Mouse (Mus musculus): ENCODE data around the gene Anks6. TPM values are rescaled to one million over a fixed set of nuclear protein-coding genes. Genes with fewer than 3 reads are reported as not detected.

Anks6 gene
- polyA plus RNA-seq, 2 experiments = 0.05 to 0.23 TPM

GRCm38 (mm10) chr4:47046974-47047373 lies 10.3 kb downstream of the Anks6 start:
- H3K4me1 ChIP-seq (replicated peaks; ENCODE audit: control insufficient read depth in 2 of 2, insufficient read depth in 2 of 2, low read length in 1 of 2) = no peaks in the 10 kb centered on the region
- H3K4me2 ChIP-seq (ENCODE audit: low read depth) = no peak overlapping the region
- H3K9me3 ChIP-seq (ENCODE audit: control insufficient read depth, low read length) = no peaks in the 10 kb centered on the region
- no peak for TF ChIP-seq EP300 (IDR thresholded peaks at IDR 0.05; ENCODE audit: low read depth)
- TF ChIP-seq CTCF (IDR thresholded peaks at IDR 0.05; ENCODE audit: low read depth) = peak; percentile 38; the same call in 1 of the 2 replicates
- no peak for ATAC-seq (ENCODE audit: insufficient read depth)
- no peak for DNase-seq (ENCODE audit: low read depth in 3 of 3, low spot score in 3 of 3)
- H3K27me3 ChIP-seq (ENCODE audit: control insufficient read depth, insufficient read depth, low read length) = peaks cover 2% of the 10 kb centered on the region; the same call in 1 of the 2 replicates
- no peaks in the 10 kb centered on the region for H3K36me3 ChIP-seq (replicated peaks; ENCODE audit: control insufficient read depth, insufficient read depth, low read depth)
- H3K9ac ChIP-seq (replicated peaks) = no peak overlapping the region
- no peak overlapping the region for H3K27ac ChIP-seq
- 64% methylated on average over 6 of the region's 6 CpGs for WGBS (ENCODE audit: insufficient replicate concordance)
- no peak overlapping the region for H3K4me3 ChIP-seq (ENCODE audit: insufficient read depth in 1 of 2, low read depth in 2 of 2, low read length in 2 of 2)

GRCm38 (mm10) chr4:47043866-47044265 lies 13.4 kb downstream of the Anks6 start:
- ATAC-seq (ENCODE audit: insufficient read depth) (no peak), DNase-seq (ENCODE audit: low read depth in 3 of 3, low spot score in 3 of 3) (no peak)
- no peaks in the 10 kb centered on the region for H3K27me3 ChIP-seq (ENCODE audit: control insufficient read depth, insufficient read depth, low read length)
- H3K9ac ChIP-seq (replicated peaks) = no peak overlapping the region
- no peak for TF ChIP-seq EP300 (IDR thresholded peaks at IDR 0.05; ENCODE audit: low read depth)
- no peak for TF ChIP-seq CTCF (IDR thresholded peaks at IDR 0.05; ENCODE audit: low read depth)
- no peaks in the 10 kb centered on the region for H3K4me1 ChIP-seq (replicated peaks; ENCODE audit: control insufficient read depth in 2 of 2, insufficient read depth in 2 of 2, low read length in 1 of 2)
- no peak overlapping the region for H3K4me2 ChIP-seq (ENCODE audit: low read depth)
- 63% methylated on average over 9 of the region's 9 CpGs for WGBS (ENCODE audit: insufficient replicate concordance)
- no peaks in the 10 kb centered on the region for H3K36me3 ChIP-seq (replicated peaks; ENCODE audit: control insufficient read depth, insufficient read depth, low read depth)
- no peaks in the 10 kb centered on the region for H3K9me3 ChIP-seq (ENCODE audit: control insufficient read depth, low read length)
- no peak overlapping the region for H3K27ac ChIP-seq
- H3K4me3 ChIP-seq (ENCODE audit: insufficient read depth in 1 of 2, low read depth in 2 of 2, low read length in 2 of 2) = no peak overlapping the region

GRCm38 (mm10) chr4:47039586-47039985 lies 17.6 kb downstream of the Anks6 start:
- Histone ChIP-seq H3K36me3 (replicated peaks; ENCODE audit: control insufficient read depth, insufficient read depth, low read depth) (no peaks in the 10 kb centered on the region), H3K9me3 (ENCODE audit: control insufficient read depth, low read length) (no peaks in the 10 kb centered on the region), H3K27me3 (ENCODE audit: control insufficient read depth, insufficient read depth, low read length) (no peaks in the 10 kb centered on the region), H3K27ac (no peak overlapping the region), H3K4me3 (ENCODE audit: insufficient read depth in 1 of 2, low read depth in 2 of 2, low read length in 2 of 2) (no peak overlapping the region), H3K9ac (replicated peaks) (no peak overlapping the region), H3K4me2 (ENCODE audit: low read depth) (no peak overlapping the region), H3K4me1 (replicated peaks; ENCODE audit: control insufficient read depth in 2 of 2, insufficient read depth in 2 of 2, low read length in 1 of 2) (no peaks in the 10 kb centered on the region)
- no peak for ATAC-seq (ENCODE audit: insufficient read depth)
- TF ChIP-seq EP300 (IDR thresholded peaks at IDR 0.05; ENCODE audit: low read depth) = no peak
- no peak for TF ChIP-seq CTCF (IDR thresholded peaks at IDR 0.05; ENCODE audit: low read depth)
- 72% methylated on average over 10 of the region's 10 CpGs for WGBS (ENCODE audit: insufficient replicate concordance)
- no peak for DNase-seq (ENCODE audit: low read depth in 3 of 3, low spot score in 3 of 3)

- ATAC-seq (ENCODE audit: insufficient read depth) = no peak
These were observed 19.9 kb downstream of the Anks6 start for GRCm38 (mm10) chr4:47037321-47037657.

GRCm38 (mm10) chr4:47036486-47037320 lies 20.5 kb downstream of the Anks6 start:
- DNase-seq (ENCODE audit: low read depth in 3 of 3, low spot score in 3 of 3) (no peak), ATAC-seq (ENCODE audit: insufficient read depth) (no peak)
- Histone ChIP-seq H3K4me1 (replicated peaks; ENCODE audit: control insufficient read depth in 2 of 2, insufficient read depth in 2 of 2, low read length in 1 of 2) (no peaks in the 10 kb centered on the region), H3K27ac (no peak overlapping the region), H3K36me3 (replicated peaks; ENCODE audit: control insufficient read depth, insufficient read depth, low read depth) (no peaks in the 10 kb centered on the region), H3K9me3 (ENCODE audit: control insufficient read depth, low read length) (no peaks in the 10 kb centered on the region), H3K4me2 (ENCODE audit: low read depth) (no peak overlapping the region), H3K4me3 (ENCODE audit: insufficient read depth in 1 of 2, low read depth in 2 of 2, low read length in 2 of 2) (no peak overlapping the region), H3K27me3 (ENCODE audit: control insufficient read depth, insufficient read depth, low read length) (no peaks in the 10 kb centered on the region), H3K9ac (replicated peaks) (no peak overlapping the region)
- TF ChIP-seq CTCF (IDR thresholded peaks at IDR 0.05; ENCODE audit: low read depth) = no peak
- TF ChIP-seq EP300 (IDR thresholded peaks at IDR 0.05; ENCODE audit: low read depth) = no peak
- 50% methylated on average over 13 of the region's 13 CpGs for WGBS (ENCODE audit: insufficient replicate concordance)

More at GRCm38 (mm10) chr4:47037321-47037657, 19.9 kb downstream of the Anks6 start:
- DNase-seq (ENCODE audit: low read depth in 3 of 3, low spot score in 3 of 3) = peak; percentile 34 to 47 (median 41)
- no peak overlapping the region for H3K27ac ChIP-seq
- no peaks in the 10 kb centered on the region for H3K9me3 ChIP-seq (ENCODE audit: control insufficient read depth, low read length)
- H3K36me3 ChIP-seq (replicated peaks; ENCODE audit: control insufficient read depth, insufficient read depth, low read depth) = no peaks in the 10 kb centered on the region
- H3K4me1 ChIP-seq (replicated peaks; ENCODE audit: control insufficient read depth in 2 of 2, insufficient read depth in 2 of 2, low read length in 1 of 2) = no peaks in the 10 kb centered on the region
- no peak for TF ChIP-seq EP300 (IDR thresholded peaks at IDR 0.05; ENCODE audit: low read depth)
- TF ChIP-seq CTCF (IDR thresholded peaks at IDR 0.05; ENCODE audit: low read depth) = peak; percentile 97
- H3K4me3 ChIP-seq (ENCODE audit: insufficient read depth in 1 of 2, low read depth in 2 of 2, low read length in 2 of 2) = no peak overlapping the region
- no peak overlapping the region for H3K4me2 ChIP-seq (ENCODE audit: low read depth)
- no peak overlapping the region for H3K9ac ChIP-seq (replicated peaks)
- 10% methylated on average over 5 of the region's 5 CpGs for WGBS (ENCODE audit: insufficient replicate concordance)
- no peaks in the 10 kb centered on the region for H3K27me3 ChIP-seq (ENCODE audit: control insufficient read depth, insufficient read depth, low read length)
